Mouse (Mus musculus) forebrain, embryonic 14.5 days (tissue): ENCODE measurements at regions not wholly inside any gene's neighbourhood (a gene's known extent, or its start where the extent isn't known, plus 50 kb on each side); places are given as distances from the start of the nearest gene placed in this dataset.
A peak's percentile ranks its signal among the peaks of the same experiment; 100 is the strongest.

ENCODE experiments used
- ATAC-seq: fragments of 200-750 bp; cut with Nextera tagmentation; 2 replicates; pipeline ENCODE4 v1.8.0; 2017; ENCODE audit warnings: mild to moderate bottlenecking, moderate library complexity
- DNase-seq: peaks from one replicate; pipeline ENCODE4 v3.0.0-alpha.2; 2015; ENCODE audit warnings: low spot score
- H3K27ac ChIP-seq: fragments of 300-500 bp; sonication (generic); 2 replicates; pipeline ENCODE4 v1.5.1; 2014; ENCODE audit warnings: low read depth, mild to moderate bottlenecking, control low read depth, low read length, moderate library complexity
- H3K27me3 ChIP-seq: fragments of 300-500 bp; sonication (generic); replicated peaks from 2 replicates; pipeline ENCODE4 v1.6.1; 2014; ENCODE audit warnings: low read length, control low read depth, mixed read lengths; ENCODE audit not compliant: control insufficient read depth, insufficient read depth
- H3K36me3 ChIP-seq: fragments of 300-500 bp; sonication (generic); 2 replicates; pipeline ENCODE4 v1.6.1; 2014; ENCODE audit warnings: low read length, control low read depth; ENCODE audit not compliant: control insufficient read depth, insufficient read depth
- H3K4me1 ChIP-seq: fragments of 300-500 bp; sonication (generic); 2 replicates; pipeline ENCODE4 v1.6.1; 2014; ENCODE audit warnings: antibody characterized with exemption, low read length, control low read depth; ENCODE audit not compliant: control insufficient read depth, insufficient read depth
- H3K4me2 ChIP-seq: fragments of 300-500 bp; sonication (generic); 2 replicates; pipeline ENCODE4 v1.6.1; 2014; ENCODE audit warnings: mild to moderate bottlenecking, control low read depth, low read length
- H3K4me3 ChIP-seq: fragments of 300-500 bp; sonication (generic); 2 replicates; pipeline ENCODE4 v1.5.1; 2014; ENCODE audit warnings: low read depth, low read length, control low read depth
- H3K9ac ChIP-seq: fragments of 300-500 bp; sonication (generic); 2 replicates; pipeline ENCODE4 v1.6.1; 2014; ENCODE audit warnings: mild to moderate bottlenecking, low read length, control low read depth, moderate library complexity
- H3K9me3 ChIP-seq: fragments of 300-500 bp; sonication (generic); replicated peaks from 2 replicates; pipeline ENCODE4 v1.6.1; 2016; ENCODE audit warnings: low read length, control low read depth, mixed read lengths; ENCODE audit not compliant: control insufficient read depth
- WGBS: fragments of 180-500 bp; shearing (Covaris S2); extraction: QIAGEN DNeasy Blood & Tissue Kit; methylation state at CpG from one replicate; pipeline ENCODE4 v1.1.7; 2014; 5-methylcytosine and 5-hydroxymethylcytosine counted together

DNA sequence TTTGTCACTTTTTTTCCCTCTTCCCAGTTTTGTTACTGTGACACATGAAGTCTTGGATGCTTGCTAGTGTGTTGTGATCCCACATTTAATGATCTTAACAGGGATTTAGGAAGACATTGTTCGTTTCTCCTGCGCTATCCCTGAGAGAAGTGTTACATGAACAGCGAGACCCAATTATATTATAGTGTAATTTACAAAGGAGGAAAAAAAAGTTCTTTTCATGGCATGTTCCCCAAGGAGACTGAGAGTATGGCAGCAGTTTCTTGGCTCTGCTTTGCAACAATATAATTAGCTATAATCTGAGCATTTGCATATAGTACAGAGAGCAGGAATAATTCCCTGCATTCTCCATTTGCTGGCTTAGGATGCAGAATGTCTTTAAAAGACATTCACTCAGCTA lies 168.6 kb downstream of the Insc start:
- 6% methylated on average over 3 of the region's 3 CpGs for WGBS
- H3K36me3 ChIP-seq: no peaks in the 10 kb centered on the region
- peaks cover 9% of the 10 kb centered on the region for H3K4me1 ChIP-seq
- DNase-seq (peak; percentile 86), ATAC-seq (peak; percentile 88)
- no peak overlapping the region for H3K27ac ChIP-seq
- peaks cover 4% of the 10 kb centered on the region; the same call in 1 of the 2 replicates for H3K27me3 ChIP-seq
- H3K9me3 ChIP-seq: peaks cover 8% of the 10 kb centered on the region; the same call in 1 of the 2 replicates
- H3K4me3 ChIP-seq: no peak overlapping the region
- no peak overlapping the region for H3K4me2 ChIP-seq
- no peak overlapping the region for H3K9ac ChIP-seq

DNA sequence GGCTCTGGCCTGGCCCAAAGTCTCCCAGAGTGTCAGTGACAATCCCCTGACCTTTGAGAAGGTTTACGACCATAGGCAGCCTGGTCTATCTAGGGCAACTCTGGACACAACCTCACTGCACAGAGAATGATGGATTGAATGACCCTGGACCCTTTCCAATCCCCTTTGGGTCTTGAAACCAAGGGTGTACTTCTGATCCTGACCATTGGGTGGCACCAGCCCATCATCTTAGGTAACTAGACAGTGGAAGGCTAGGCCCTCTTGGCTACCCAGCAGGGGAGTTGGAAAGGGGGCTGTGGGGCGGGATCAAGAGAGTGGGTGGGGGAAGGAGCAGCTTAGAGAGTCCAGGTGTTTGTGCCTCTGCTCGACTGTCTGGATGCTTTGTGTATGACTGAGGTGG lies 178.7 kb downstream of the Insc start:
- H3K4me2 ChIP-seq: no peak overlapping the region
- 11% methylated on average over 3 of the region's 3 CpGs for WGBS
- H3K27me3 ChIP-seq: no peaks in the 10 kb centered on the region
- no peaks in the 10 kb centered on the region for H3K4me1 ChIP-seq
- peak; percentile 89 for DNase-seq
- no peaks in the 10 kb centered on the region for H3K9me3 ChIP-seq
- ATAC-seq: peak; percentile 92
- H3K27ac ChIP-seq: no peak overlapping the region
- H3K4me3 ChIP-seq: no peak overlapping the region
- H3K36me3 ChIP-seq: no peaks in the 10 kb centered on the region
- no peak overlapping the region for H3K9ac ChIP-seq

DNA sequence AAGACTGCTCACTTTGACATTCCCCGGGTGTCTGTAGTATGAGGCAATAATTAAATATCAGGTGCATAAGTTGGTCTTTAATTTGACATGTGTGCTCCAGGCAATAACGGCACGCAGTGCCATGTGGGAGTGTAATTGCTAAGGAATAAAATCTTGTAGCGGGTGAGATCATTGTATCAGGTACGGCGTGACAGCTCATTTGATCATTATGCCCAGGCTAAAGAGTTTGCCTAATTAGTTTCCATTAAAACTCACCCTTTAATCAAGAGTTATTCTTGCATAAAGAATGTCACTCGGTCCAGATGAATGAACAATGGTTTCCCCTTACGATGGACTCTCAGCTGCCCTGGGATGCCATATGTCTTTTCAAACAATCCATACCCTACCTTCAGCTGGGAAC lies 190.4 kb downstream of the Insc start:
- Histone ChIP-seq H3K9me3 (no peaks in the 10 kb centered on the region), H3K27ac (no peak overlapping the region), H3K4me1 (no peaks in the 10 kb centered on the region; the same call in 1 of the 2 replicates), H3K4me3 (no peak overlapping the region), H3K36me3 (no peaks in the 10 kb centered on the region), H3K27me3 (no peaks in the 10 kb centered on the region), H3K4me2 (no peak overlapping the region), H3K9ac (no peak overlapping the region)
- DNase-seq (peak; percentile 85), ATAC-seq (peak; percentile 93)
- 9% methylated on average over 8 of the region's 8 CpGs for WGBS

DNA sequence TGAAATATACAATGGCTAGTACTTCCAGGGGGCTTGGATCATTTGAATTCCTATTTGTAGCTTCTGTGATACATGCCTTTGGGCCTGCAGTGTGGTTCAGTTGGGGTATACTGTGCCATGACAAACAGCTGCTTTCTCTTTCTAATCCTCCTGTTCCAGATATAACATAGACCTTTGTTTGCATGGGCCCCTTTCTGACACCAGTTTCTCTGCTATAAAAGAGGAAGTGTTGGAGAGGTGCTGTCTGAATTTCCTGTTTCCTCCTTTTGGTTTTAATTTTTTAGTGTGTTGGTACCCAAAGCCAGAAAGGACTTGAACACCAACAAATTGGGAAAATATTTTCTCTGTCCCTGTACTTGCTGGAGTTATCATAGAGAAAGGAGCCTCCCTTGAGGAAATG lies 207.3 kb downstream of the Insc start:
- H3K4me3 ChIP-seq: no peak overlapping the region
- H3K36me3 ChIP-seq: no peaks in the 10 kb centered on the region
- no peak overlapping the region for H3K27ac ChIP-seq
- H3K4me1 ChIP-seq: no peaks in the 10 kb centered on the region
- no peak overlapping the region for H3K9ac ChIP-seq
- ATAC-seq (no peak), DNase-seq (no peak)
- H3K9me3 ChIP-seq: no peaks in the 10 kb centered on the region
- H3K4me2 ChIP-seq: no peak overlapping the region
- no peaks in the 10 kb centered on the region for H3K27me3 ChIP-seq

DNA sequence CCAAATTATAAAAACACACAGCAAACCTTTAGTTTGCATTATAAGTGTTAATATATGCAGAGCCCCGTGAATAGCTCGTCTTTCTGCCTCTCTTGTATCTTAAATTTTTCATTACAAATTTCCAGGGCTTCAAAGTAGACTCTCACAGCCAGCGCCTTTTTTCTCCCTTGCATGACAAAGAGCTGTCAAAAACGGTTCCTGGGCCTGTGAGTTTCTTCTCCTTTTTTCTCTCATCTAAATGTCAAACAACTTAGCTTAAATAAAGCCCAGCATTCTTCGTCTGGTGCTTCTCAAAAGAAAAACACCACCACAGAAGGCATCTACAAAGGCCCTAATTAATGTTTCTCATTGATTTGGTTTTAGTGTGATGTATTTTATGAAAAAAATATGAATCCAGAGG lies 219.7 kb downstream of the Insc start:
- WGBS: 39% methylated on average over 5 of the region's 5 CpGs
- H3K27me3 ChIP-seq: 0 out of 2 replicates have a peak, but pooled peaks cover 1% of the 10 kb centered on the region
- no peak overlapping the region for H3K4me2 ChIP-seq
- H3K36me3 ChIP-seq: no peaks in the 10 kb centered on the region
- DNase-seq: no peak
- H3K4me1 ChIP-seq: no peaks in the 10 kb centered on the region
- ATAC-seq: no peak
- H3K27ac ChIP-seq: no peak overlapping the region
- no peaks in the 10 kb centered on the region for H3K9me3 ChIP-seq
- no peak overlapping the region for H3K9ac ChIP-seq
- no peak overlapping the region for H3K4me3 ChIP-seq

DNA sequence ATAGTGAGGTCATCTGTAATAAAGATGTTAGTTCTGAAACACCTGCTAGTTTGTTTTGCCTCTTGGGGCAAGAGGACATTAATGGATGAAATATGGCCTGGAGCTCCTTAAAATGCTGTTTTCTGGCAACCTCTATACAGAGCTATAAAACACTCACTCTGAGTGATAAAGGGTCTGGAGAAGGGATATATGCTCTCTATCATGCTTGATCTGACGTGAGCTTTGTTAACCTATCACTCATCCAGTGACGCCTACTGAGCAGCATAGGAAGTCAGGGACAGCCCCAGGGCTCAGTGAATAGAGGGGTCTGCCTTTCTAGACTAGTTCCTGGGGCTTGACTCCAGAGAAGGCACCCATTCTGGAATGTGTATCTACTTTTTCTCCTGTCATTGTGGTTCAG lies 222.4 kb downstream of the Insc start:
- Histone ChIP-seq H3K27me3 (0 out of 2 replicates have a peak, but pooled peaks cover 4% of the 10 kb centered on the region), H3K9me3 (no peaks in the 10 kb centered on the region), H3K4me1 (peaks cover 3% of the 10 kb centered on the region; the same call in 1 of the 2 replicates), H3K9ac (no peak overlapping the region), H3K4me2 (no peak overlapping the region), H3K36me3 (no peaks in the 10 kb centered on the region), H3K27ac (no peak overlapping the region), H3K4me3 (no peak overlapping the region)
- WGBS: 60% methylated on average over 2 of the region's 2 CpGs
- no peak for ATAC-seq
- DNase-seq: no peak

DNA sequence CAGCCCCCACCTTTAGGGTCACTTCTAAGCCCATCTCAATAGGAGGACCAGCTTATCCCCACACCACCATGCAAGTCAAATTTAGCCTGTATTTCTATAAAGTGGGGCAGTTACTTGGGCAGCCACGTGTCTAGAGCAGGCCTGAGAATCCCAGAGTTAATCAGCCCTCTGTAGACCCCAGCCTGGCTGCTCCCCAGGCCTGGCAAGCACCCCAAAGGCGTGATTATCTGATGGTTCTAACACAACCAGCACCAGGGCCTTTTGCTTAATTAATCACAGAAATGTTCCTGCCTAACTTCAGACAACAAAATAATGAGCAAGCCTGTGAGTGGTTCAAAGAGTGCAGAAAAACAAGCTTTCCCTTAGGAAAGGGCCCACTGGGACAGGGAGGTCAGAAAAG lies 243.0 kb downstream of the Insc start:
- H3K36me3 ChIP-seq: no peaks in the 10 kb centered on the region
- H3K4me1 ChIP-seq: 0 out of 2 replicates have a peak, but pooled peaks cover 2% of the 10 kb centered on the region
- no peaks in the 10 kb centered on the region for H3K9me3 ChIP-seq
- H3K27ac ChIP-seq: no peak overlapping the region
- H3K4me2 ChIP-seq: no peak overlapping the region
- H3K27me3 ChIP-seq: no peaks in the 10 kb centered on the region
- WGBS: 20% methylated on average over 2 of the region's 2 CpGs
- no peak overlapping the region for H3K4me3 ChIP-seq
- peak; percentile 42; the same call in 1 of the 2 replicates for ATAC-seq
- H3K9ac ChIP-seq: no peak overlapping the region
- DNase-seq: peak; percentile 66

DNA sequence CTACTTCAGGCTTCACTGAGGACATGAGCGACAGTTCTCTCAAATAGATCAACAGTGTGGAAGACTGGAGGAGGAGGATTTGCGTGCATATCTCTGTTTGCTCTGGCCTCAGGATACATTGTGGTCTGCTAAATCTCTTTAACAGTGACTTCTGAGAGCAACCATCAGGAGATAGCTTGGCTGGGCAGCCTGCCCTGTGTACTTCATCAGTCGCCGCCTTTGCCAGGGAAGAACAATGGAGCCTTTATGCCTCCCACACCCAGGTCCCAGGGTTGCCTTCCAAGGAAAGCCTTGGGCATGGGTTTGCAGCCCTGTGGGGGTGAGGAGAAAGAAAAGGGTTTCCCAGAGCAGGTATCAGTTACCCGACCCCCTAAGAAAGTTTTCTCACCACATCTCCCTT lies 247.8 kb downstream of the Insc start:
- no peak overlapping the region for H3K4me3 ChIP-seq
- no peak overlapping the region for H3K4me2 ChIP-seq
- ATAC-seq: no peak
- H3K36me3 ChIP-seq: no peaks in the 10 kb centered on the region
- WGBS: 48% methylated on average over 5 of the region's 5 CpGs
- H3K27me3 ChIP-seq: no peaks in the 10 kb centered on the region
- no peak overlapping the region for H3K27ac ChIP-seq
- no peaks in the 10 kb centered on the region for H3K9me3 ChIP-seq
- no peak for DNase-seq
- H3K4me1 ChIP-seq: 0 out of 2 replicates have a peak, but pooled peaks cover 2% of the 10 kb centered on the region
- no peak overlapping the region for H3K9ac ChIP-seq

DNA sequence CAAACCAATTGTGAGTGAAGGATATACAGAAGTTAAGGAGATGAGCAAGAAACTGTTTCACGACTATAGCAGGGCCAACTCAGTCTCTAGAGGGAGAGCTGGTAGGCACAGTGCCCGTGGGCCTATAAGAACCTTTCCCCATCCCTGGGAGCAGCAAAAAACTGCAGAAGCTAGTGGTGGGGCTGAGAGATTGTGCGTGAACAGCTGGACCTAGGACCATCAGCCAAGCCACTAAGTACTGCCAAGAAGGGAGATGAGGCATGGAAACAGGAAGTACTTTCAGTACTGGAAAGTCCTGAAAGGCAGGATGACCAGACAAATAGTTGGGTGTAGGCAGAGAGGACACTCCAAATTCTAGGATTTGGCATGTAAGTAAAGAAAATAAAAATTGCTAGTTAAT lies 248.9 kb downstream of the Insc start:
- no peak for ATAC-seq

More for the DNA sequence above, 248.9 kb downstream of the Insc start:
- H3K4me2 ChIP-seq: no peak overlapping the region
- H3K4me3 ChIP-seq: no peak overlapping the region
- H3K9me3 ChIP-seq: no peaks in the 10 kb centered on the region
- DNase-seq: no peak
- WGBS: 90% methylated on average over 3 of the region's 3 CpGs
- 0 out of 2 replicates have a peak, but pooled peaks cover 2% of the 10 kb centered on the region for H3K4me1 ChIP-seq
- no peak overlapping the region for H3K27ac ChIP-seq
- no peaks in the 10 kb centered on the region for H3K36me3 ChIP-seq
- no peak overlapping the region for H3K9ac ChIP-seq
- H3K27me3 ChIP-seq: no peaks in the 10 kb centered on the region
